Mouse (Mus musculus) bone marrow, adult 2 months (tissue): Measurements from ENCODE around the gene Gm20431.

Source experiments
- CTCF ChIP-seq: fragments of 200-500 bp; IDR thresholded peaks from 2 replicates; pipeline ENCODE4 v1.5.1; 2011; ENCODE audit warnings: low read length, control low read depth; ENCODE audit not compliant: control insufficient read depth, insufficient read depth
- POLR2A ChIP-seq: fragments of 200-500 bp; IDR thresholded peaks from 2 replicates; pipeline ENCODE4 v1.6.1; 2011; ENCODE audit warnings: low read depth, mild to moderate bottlenecking, control low read depth, low read length, borderline replicate concordance; ENCODE audit not compliant: control insufficient read depth

GRCm38 (mm10) chr2:167625670-167626069, 35.6 kb downstream of the Gm20431 start:
- no peak for TF ChIP-seq CTCF
- TF ChIP-seq POLR2A, result no peak
